Mouse (Mus musculus) cerebellum, adult 2 months (tissue): ENCODE measurements around the gene Khk.

Source experiments
- CTCF ChIP-seq: fragments of 200-500 bp; IDR thresholded peaks from 2 replicates; pipeline ENCODE4 v1.5.1; 2011; ENCODE audit warnings: low read depth, mild to moderate bottlenecking, control low read depth, low read length, moderate library complexity, borderline replicate concordance; ENCODE audit not compliant: insufficient read depth
- POLR2A ChIP-seq: fragments of 200-500 bp; IDR thresholded peaks from 2 replicates; pipeline ENCODE4 v1.6.1; 2011; ENCODE audit warnings: low read length, control low read depth, borderline replicate concordance; ENCODE audit not compliant: insufficient read depth

- TF ChIP-seq CTCF = no peak
- TF ChIP-seq POLR2A = no peak
Measured at GRCm38 (mm10) chr5:30974870-30975656, 53.8 kb downstream of the Khk start.
